Mouse (Mus musculus) spleen, adult 2 months (tissue): ENCODE data around the gene Col6a3.

ENCODE experiments used
- CTCF ChIP-seq: fragments of 200-500 bp; IDR thresholded peaks from 2 replicates; pipeline ENCODE4 v1.5.1; 2011; ENCODE audit warnings: mild to moderate bottlenecking, inconsistent platforms; ENCODE audit not compliant: insufficient read depth, insufficient read length, insufficient replicate concordance; ENCODE audit errors: extremely low read depth
- POLR2A ChIP-seq: fragments of 200-500 bp; IDR thresholded peaks from 2 replicates; pipeline ENCODE4 v1.6.1; 2011; ENCODE audit warnings: low read depth, low read length, inconsistent platforms

- TF ChIP-seq CTCF (no peak), POLR2A (no peak)
Measured at GRCm38 (mm10) chr1:90738913-90739312, 104.9 kb downstream of the Col6a3 start.
